Comparison of ENCODE assay signal across 15 mouse cellular contexts in the genomic region with DNA sequence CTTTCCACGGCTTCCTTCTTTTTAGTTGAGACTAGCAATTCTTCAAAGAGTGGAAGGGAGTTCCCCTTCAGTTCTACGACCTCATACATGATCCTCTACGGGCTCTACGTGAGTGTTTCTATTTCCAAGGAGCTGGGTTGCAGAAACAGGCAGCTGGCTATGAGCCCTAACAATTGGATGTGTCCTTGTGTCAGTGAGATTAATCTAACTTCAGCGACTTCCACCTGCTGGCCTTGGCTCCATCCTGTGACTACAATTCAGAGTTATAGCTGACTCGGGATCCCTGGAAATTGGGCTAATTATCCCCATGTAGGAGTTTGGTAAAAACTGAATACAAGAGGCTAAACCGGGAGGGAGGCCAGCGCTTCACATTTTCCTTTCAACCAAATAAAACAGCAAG.
A peak's percentile ranks its signal among the peaks of the same experiment; 100 is the strongest.
DNase-seq lines count a peak whose midpoint lies in the region; ATAC-seq lines count a peak whose summit lies in the region.
"Had no signal": no experiment of that assay in that cellular context is flagged by ENCODE, and none has a peak within 500 bp of the region (broad histone marks: within the 10 kb centered on the region; RNA-seq: fewer than 3 reads in every experiment).

No protein-coding gene starts in this region.

- no peaks in the 10 kb centered on the region for H3K36me3 ChIP-seq in kidney, embryonic 16.5 days (ENCODE audit: insufficient read depth, low read length)
- H3K36me3 ChIP-seq: embryonic facial prominence, embryonic 15.5 days; hindbrain, embryonic 13.5 days; neural tube, embryonic 12.5 days had no signal

- no peak overlapping the region for H3K4me3 ChIP-seq in kidney, embryonic 16.5 days (ENCODE audit: low read length)
- no peak overlapping the region for H3K4me3 ChIP-seq in brown adipose tissue, adult 24 weeks (ENCODE audit: insufficient read depth, low read depth, low read length)
- H3K4me3 ChIP-seq: embryonic facial prominence, embryonic 15.5 days; hindbrain, embryonic 13.5 days; neural tube, embryonic 12.5 days had no signal

- peaks cover 35% of the 10 kb centered on the region for H3K4me1 ChIP-seq in kidney, embryonic 16.5 days (ENCODE audit: insufficient read depth, low read length)
- H3K4me1 ChIP-seq in brown adipose tissue, adult 24 weeks (ENCODE audit: control insufficient read depth, insufficient read depth, insufficient read length, low read length) = peaks cover 24% of the 10 kb centered on the region

- peaks cover 3% of the 10 kb centered on the region; the same call in 1 of the 2 replicates for H3K27me3 ChIP-seq in kidney, embryonic 16.5 days (ENCODE audit: insufficient read depth, low read length)
- H3K27me3 ChIP-seq: embryonic facial prominence, embryonic 15.5 days; neural tube, embryonic 12.5 days had no signal

- H3K9ac ChIP-seq in kidney, embryonic 16.5 days (replicated peaks; ENCODE audit: low read length) = no peak overlapping the region
- H3K9ac ChIP-seq: embryonic facial prominence, embryonic 15.5 days; hindbrain, embryonic 13.5 days; neural tube, embryonic 12.5 days had no signal

- H3K9me3 ChIP-seq in kidney, embryonic 16.5 days (ENCODE audit: low read length) = no peaks in the 10 kb centered on the region
- H3K9me3 ChIP-seq: embryonic facial prominence, embryonic 15.5 days; hindbrain, embryonic 13.5 days; neural tube, embryonic 12.5 days had no signal

- H3K27ac ChIP-seq in kidney, embryonic 16.5 days (ENCODE audit: low read length) = no peak overlapping the region
- H3K27ac ChIP-seq in brown adipose tissue, adult 24 weeks (replicated peaks; ENCODE audit: low read depth, low read length) = peak overlapping the region; percentile 65
- H3K27ac ChIP-seq: embryonic facial prominence, embryonic 15.5 days; hindbrain, embryonic 13.5 days; neural tube, embryonic 12.5 days had no signal

- ATAC-seq in kidney, embryonic 16.5 days (ENCODE audit: low FRiP score, low TSS enrichment) = no peak
- ATAC-seq: forebrain, embryonic 16.5 days had no signal

- H3K4me2 ChIP-seq in kidney, embryonic 16.5 days (replicated peaks; ENCODE audit: low read depth, low read length) = no peak overlapping the region
- H3K4me2 ChIP-seq: embryonic facial prominence, embryonic 15.5 days; hindbrain, embryonic 13.5 days; neural tube, embryonic 12.5 days had no signal

- peak; percentile 57 for DNase-seq in cerebellum, postnatal 10 days
- DNase-seq in cerebellum, adult 8-10 months = no peak
- peak; percentile 34 for DNase-seq in kidney, postnatal 10 days
- peak; percentile 43 for DNase-seq in CD4-positive helper T cell, adult 2 months (ENCODE audit: low read depth, low spot score)
- DNase-seq in embryo, embryonic 10.5 days (ENCODE audit: low spot score) = no peak
- DNase-seq in ovary, postnatal 14 days (ENCODE audit: low spot score) = no peak
- DNase-seq: cerebellum, adult 9-11 months; midbrain, embryonic 14.5 days; retina, postnatal 1 day had no signal

- 39% methylated on average over 8 of the region's 8 CpGs for WGBS in kidney, embryonic 16.5 days

Comparison
In these comparisons a context has a peak if more than half of its experiments do, and no peak if none do; other contexts are left out.
1. DNase-seq: peak in cerebellum, postnatal 10 days (2 of 2), kidney, postnatal 10 days (single experiment) and CD4-positive helper T cell, adult 2 months (single experiment); none in cerebellum, adult 8-10 months (single experiment), embryo, embryonic 10.5 days (single experiment) and ovary, postnatal 14 days (single experiment).